Mouse (Mus musculus) natural killer cell, adult 2 months (primary cell): ENCODE data around the gene Wdr20.
"Not testable (repeated sequence)": the region's sequence is repeated elsewhere in the genome, so short reads cannot be mapped to it uniquely, and the experiment has no call there.

Source experiments
- DNase-seq, 2 experiments: peaks; one replicate each; pipeline ENCODE4 v3.0.0; 2022; ENCODE audit warnings: low spot score in 2 of 2

Gene Wdr20

GRCm38 (mm10) chr12:110713784-110714183, 24.0 kb upstream of the Wdr20 start:
- no peak for DNase-seq

GRCm38 (mm10) chr12:110714215-110714614, 23.5 kb upstream of the Wdr20 start:
- no peak for DNase-seq

- DNase-seq, result no peak
Observed at GRCm38 (mm10) chr12:110716004-110716403, 21.7 kb upstream of the Wdr20 start.

GRCm38 (mm10) chr12:110725051-110725450, 12.7 kb upstream of the Wdr20 start:
- no peak for DNase-seq

GRCm38 (mm10) chr12:110725489-110725888, 12.3 kb upstream of the Wdr20 start:
- DNase-seq, result no peak

- DNase-seq, result no peak
Observed at GRCm38 (mm10) chr12:110726428-110726827, 11.3 kb upstream of the Wdr20 start.

GRCm38 (mm10) chr12:110733254-110733653, 4.5 kb upstream of the Wdr20 start:
- DNase-seq, result not testable (repeated sequence)

GRCm38 (mm10) chr12:110736641-110737040, 1.1 kb upstream of the Wdr20 start:
- DNase-seq, result no peak

GRCm38 (mm10) chr12:110738158-110738921, 596 bp downstream of the Wdr20 start:
- no peak for DNase-seq

GRCm38 (mm10) chr12:110750770-110751439, 13.2 kb downstream of the Wdr20 start:
- DNase-seq, result peak; percentile 31 to 41

- DNase-seq, result no peak
Observed at GRCm38 (mm10) chr12:110752703-110753102, 15.0 kb downstream of the Wdr20 start.

- DNase-seq, result no peak
Observed at GRCm38 (mm10) chr12:110753976-110754375, 16.2 kb downstream of the Wdr20 start.

- DNase-seq, result peak; percentile 15 to 58
Observed at GRCm38 (mm10) chr12:110757161-110757560, 19.4 kb downstream of the Wdr20 start.

GRCm38 (mm10) chr12:110758932-110759331, 21.2 kb downstream of the Wdr20 start:
- peak in 1 of 2 experiments; percentile 13 for DNase-seq

GRCm38 (mm10) chr12:110762321-110762720, 24.6 kb downstream of the Wdr20 start:
- no peak for DNase-seq

GRCm38 (mm10) chr12:110764531-110764930, 26.8 kb downstream of the Wdr20 start:
- peak in 1 of 2 experiments; percentile 18 for DNase-seq

GRCm38 (mm10) chr12:110768562-110768961, 30.8 kb downstream of the Wdr20 start:
- no peak for DNase-seq

GRCm38 (mm10) chr12:110769660-110770297, 32.0 kb downstream of the Wdr20 start:
- no peak for DNase-seq

GRCm38 (mm10) chr12:110770479-110771247, 32.9 kb downstream of the Wdr20 start:
- DNase-seq, result peak; percentile 51 to 55

GRCm38 (mm10) chr12:110771961-110772360, 34.2 kb downstream of the Wdr20 start:
- no peak for DNase-seq

GRCm38 (mm10) chr12:110775628-110776426, 38.1 kb downstream of the Wdr20 start:
- peak in 1 of 2 experiments; percentile 41 for DNase-seq
